Mouse (Mus musculus): ENCODE measurements at regions not wholly inside any gene's neighbourhood (a gene's known extent, or its start where the extent isn't known, plus 50 kb on each side); places are given as distances from the start of the nearest gene placed in this dataset.

DNA sequence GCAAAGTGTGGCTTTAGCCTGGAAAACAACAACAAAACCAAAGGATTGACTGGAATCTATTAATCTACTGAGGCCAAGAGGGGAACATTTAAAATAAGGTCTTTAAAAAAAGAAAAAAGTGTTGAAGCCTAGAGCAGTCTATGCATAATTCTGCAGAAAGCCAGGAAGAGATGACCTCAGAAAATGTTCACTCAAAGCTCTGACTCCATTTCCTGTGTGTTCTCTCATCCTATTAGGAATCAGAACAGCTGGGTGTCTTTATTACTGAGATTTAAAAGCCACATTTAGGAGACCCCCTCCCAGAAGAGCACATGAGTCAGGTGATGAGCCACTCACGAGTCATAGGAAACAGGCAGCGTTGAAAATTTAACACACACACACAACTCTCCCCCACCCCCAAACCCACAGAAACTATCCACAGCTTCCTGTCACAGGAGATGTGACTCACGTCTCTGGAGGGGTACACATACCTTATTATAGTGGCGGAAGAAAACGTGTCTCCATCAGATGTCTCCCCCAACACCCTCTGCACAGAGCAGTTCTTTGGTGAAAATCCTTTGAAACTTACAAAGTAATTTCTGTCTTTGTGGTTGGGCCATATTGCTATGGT is 140.2 kb upstream of the Hmga2 start:
- DNase-seq = no peak

DNA sequence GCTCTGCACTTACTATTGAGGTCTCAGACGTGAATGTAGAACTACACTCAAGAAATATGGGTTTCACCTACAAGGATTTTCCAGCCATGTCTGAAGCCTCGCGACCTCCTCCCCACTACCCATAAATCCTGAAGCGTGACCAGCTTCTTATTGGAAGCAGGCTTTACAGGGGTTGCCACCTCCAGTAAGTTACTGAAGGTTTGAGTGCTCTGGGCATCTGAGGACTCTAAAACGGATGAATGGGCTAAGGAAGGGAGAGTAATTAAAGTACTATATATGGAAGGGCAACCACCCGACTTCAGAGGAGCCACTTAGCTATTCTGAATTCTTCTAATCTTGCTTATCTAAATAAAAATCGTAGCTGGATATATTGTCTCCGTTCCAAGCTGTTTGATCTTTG is 136.1 kb upstream of the Hmga2 start:
- no peak for DNase-seq

DNA sequence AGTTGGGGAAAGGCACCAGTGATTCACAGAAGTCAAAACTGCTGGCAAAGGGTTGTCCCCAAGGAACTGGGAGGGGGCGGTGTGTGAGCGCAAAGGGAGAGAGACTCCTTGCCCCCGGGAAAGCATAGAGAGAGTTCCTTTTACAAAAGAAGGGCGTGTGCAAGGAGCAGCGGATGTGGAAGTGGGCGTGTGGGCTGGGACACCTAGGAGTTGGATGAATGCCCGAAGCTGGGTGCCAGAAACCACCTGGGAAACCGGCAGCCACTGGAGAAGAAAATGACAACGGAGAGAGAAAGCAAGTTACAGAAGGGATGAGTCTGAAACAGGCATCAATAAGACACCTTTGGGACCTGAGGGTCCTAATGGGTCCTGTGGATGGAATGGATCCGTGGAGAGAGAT is 133.8 kb upstream of the Hmga2 start:
- no peak for DNase-seq

DNA sequence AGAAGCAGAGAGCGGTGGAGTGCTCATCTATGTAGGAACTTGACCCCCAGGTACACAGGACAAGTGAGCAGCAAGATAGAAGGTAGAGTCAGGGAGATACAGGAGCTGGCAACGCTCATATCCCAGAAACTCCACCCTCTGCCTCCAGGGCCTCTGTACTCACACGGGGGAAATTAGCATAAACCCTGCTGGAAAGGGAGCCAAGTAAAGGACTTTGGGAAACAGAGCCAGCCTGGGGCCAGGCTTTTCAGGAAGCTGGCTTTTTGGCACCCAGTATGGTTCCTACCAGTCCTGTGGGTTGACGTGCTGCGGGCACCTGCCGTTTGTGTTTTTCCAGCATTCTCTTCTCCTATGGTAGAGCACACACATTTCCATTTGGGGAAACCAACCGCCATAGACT is 128.2 kb upstream of the Hmga2 start:
- no peak for DNase-seq

DNA sequence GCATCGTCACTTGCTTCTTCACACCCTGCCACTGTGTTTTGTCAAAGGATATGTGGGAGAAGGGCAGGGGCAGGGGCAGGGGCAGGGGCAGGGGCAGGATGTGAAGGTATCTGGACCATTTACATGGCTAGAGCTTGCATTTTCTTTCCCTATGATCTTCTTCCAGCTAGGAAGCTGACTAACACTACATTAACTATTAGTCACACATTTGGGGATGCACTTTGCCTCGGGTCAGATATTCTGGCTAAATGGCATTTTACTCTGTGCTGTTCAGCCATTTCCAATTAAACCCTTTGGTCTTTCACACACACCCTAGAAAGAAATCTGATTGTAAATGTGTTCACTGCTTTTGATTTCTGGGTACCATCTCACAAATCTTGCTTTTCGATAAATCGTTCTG is 126.9 kb upstream of the Hmga2 start:
- no peak for DNase-seq

DNA sequence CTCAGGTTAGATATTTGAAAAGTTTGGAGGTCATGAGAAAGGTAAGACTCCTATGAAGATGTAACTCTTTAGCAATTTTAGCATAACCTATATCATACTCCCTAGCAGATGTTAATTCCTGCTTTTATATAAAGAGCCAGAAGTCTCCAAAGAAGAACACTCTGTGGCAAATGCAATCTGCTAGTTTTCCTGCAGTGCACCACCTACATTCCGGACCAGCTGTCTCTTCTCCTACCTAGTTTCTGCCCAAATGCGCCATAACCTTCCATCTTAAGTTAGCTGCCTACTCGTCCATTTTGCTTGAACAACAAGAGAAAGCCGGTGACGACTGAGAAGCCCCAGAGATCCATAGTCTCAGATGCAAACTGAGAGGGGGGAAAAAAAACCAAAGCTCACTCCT is 124.5 kb upstream of the Hmga2 start:
- no peak for DNase-seq

DNA sequence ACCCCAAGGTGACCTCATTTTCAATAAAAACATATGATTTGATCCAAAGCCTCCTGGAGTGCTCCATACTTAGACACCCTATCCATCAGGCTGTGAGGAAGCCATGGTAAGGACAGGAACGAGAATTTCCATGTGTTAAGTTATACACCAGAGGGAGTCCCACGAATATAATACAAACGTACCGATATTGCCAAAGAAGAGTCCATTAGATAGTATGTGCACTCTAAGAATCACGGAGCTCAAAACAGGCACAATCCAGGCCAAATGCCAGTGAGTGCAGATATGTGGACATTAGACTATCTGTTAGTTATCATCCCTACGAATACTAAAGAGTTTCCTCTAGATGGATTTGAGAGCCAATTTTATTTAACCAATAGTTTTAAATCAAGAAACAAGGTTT is 123.3 kb upstream of the Hmga2 start:
- no peak for DNase-seq

DNA sequence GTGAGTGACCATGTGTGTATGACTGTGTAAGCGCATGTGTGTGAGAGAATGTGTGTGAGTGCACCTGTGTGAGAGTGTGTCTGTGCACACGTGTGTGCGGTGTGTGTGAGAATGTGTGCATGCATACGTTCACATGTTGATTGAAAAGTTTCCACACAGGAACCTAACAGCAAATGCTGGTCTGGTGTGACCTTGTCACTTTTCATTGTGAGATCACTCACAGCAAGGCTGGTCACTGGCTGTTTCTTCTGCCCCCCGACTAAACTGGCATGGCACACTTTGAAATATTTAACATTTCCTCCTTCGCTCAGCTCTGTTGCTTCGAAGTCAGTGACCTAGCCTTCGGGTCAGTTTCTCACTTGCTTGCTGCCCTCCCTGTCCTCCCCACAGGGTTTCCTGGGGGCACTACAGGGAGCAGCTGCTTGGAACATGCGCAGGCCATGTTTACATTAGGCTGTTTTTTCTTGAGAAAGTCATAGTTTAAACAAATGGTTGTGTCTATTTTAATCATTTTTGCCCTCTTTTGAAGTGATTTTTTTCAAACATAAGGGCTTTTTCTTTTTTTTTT is 121.1 kb upstream of the Hmga2 start:
- no peak for DNase-seq

DNA sequence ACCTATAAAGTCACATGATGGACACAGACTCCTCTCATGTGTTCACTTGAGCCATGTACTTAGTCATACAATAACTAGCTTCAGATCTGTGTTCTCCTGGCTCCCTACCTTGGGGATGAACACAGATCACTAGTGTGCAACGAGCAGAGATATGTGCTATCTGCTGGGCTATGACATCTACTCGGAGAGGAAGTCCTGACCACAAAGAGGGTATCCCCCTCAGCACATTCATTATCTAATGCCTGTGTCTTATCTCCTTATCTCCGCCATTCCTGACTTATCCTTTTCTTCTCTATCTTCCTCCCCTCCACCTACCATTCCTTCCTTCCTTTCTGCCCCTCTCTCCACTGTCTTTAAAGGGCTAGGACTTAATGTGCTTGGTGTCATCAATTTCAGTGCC is 118.9 kb upstream of the Hmga2 start:
- no peak for DNase-seq

DNA sequence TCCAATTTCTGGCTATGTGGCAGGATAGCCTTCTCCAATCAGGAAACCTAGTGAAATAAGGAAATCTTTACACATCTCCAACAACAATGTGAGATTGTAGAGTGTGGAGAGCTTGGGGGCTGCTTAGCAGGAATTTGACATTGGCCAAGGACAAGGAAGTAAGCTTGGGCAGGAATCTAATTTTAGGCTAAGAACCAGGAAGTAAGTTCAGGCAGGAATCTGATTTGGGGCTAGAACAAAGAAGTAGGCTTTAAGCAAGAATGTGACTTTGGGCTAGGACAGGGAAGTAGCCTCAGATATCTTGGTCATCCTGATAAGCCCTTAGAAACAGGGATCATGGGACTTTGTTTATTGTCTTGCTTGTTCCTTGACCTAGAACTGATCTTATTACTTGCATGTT is 117.6 kb upstream of the Hmga2 start:
- DNase-seq = no peak

DNA sequence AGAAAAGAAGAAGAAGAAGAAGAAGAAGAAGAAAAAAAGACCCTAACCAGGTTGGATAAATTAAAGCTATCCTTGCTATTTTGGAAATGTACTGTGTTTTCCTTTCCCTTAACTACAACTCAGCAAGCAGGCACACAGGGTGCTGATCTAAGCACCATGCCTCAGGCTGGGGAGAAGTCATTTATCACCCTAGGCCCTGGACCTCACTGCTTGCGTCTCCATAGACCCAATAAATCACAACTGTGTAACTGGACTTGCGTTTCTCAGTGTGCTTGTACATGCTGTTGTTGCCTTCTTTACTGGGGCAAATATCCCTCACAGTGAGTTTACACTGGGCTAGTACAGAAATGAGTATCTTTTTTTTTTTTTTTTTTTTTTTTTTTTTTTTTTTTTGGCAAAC is 113.4 kb upstream of the Hmga2 start:
- DNase-seq = no peak

DNA sequence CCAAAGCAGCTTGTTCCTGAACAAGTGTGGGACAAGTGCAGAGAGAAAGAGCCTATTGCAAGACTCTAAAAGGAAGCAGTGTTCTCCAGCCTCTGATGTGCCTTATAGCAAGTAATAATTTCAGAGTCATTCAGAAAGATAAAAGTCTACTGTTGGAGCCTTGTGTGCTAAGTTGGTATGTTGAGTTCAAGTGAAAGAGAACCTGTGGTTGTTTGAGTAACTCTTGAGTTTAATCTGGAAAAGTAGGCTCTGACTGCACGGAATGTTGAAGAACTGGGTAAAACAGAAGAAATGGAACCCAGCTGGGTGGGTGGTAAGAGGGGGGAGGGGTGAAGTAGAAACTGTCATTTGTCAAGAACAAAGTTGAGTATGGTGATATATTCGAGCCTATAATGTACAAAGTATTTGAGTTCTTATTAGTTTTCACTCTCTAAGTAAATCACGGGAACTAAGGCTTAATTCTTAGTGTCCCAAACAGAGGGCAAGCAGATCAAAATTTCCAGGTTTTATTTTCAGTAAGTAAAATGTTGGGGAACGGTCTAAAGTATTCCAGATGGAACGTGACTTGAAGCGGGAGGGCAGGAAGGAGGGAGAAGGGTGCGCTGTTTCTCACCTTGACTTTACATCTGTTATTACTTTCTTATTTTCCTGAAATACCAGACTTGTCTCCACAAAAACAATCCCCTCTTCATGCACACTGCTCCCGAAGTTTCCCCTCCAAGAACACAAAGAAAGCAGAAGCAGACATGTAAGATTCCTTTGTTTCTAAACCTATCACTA is 111.8 kb upstream of the Hmga2 start:
- no peak for DNase-seq

DNA sequence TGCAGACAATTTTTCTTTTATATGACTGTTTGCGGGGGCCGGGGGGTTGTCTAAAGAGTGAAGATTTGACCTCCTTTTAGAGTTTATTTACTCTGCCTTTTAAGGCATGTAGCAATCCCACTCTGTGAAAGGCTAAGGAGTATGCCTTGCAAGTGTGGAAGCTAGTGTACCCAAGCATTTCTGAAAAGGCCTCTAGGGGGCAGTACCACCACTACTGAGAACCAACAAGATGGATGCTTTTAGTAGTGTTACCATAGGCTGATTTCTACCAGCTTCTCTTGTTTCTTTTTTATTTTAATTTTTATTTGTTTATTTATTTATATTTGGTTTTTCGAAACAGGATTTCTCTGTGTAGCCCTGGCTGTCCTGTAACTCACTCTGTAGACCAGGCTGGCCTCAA is 110.9 kb upstream of the Hmga2 start:
- peak; percentile 47 for DNase-seq

DNA sequence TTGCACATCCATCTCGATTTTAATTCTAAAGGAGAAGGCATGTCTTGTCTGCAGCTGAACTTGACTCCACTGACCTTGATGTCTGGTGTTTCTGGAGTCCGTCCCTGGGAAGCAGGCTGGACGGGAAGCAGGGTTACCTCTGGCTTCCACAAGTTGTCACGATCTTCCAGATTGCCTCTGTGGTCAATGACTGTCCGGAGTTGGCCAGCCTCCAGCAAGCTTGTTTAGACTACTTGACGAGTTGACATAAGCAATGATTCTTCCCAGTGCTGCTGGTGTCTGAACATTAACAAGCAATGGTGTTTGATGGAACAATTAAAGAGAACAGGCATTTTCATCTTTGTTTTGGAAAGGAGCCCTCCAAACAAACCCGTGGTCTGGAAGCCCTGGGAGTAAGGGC is 106.2 kb upstream of the Hmga2 start:
- peak; percentile 45 for DNase-seq

DNA sequence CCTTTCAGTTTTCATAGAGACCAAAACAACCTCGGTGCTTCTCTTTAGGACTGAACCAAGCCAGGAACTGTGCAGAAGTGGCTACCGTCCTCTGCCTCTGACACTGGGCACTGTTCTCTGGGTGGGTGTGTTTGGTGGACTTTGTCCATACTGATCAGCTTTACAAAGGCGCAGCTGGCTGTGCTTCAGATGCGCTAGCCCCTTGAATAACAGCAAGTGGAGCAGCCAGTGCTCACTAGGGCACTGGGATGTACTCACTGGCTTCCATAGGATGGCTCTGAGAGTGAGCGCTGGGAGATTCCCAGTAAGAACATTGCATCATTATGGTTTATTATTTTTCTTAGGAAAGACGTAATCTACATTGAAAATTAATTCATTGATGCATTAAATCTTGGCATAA is 105.3 kb upstream of the Hmga2 start:
- DNase-seq = no peak

DNA sequence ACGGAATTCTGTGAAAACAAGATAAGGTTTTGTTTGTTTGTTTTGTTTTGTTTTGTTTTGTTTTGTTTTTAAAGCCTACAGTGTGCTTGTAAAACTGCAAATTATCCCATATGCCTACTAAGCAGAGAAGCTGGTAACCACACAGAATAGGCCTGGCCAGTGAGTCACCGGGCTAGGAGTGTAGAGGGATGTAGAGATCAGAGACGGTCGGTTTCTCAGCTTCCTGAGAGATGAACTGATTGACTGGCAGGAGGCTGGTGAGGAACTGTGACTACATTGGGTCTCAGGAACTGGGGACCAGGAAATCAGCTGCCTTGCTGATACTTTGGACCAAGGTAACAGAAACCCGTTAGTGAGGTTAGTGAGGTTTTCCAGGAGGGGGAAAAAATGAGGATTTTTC is 100.6 kb upstream of the Hmga2 start:
- no peak for DNase-seq

DNA sequence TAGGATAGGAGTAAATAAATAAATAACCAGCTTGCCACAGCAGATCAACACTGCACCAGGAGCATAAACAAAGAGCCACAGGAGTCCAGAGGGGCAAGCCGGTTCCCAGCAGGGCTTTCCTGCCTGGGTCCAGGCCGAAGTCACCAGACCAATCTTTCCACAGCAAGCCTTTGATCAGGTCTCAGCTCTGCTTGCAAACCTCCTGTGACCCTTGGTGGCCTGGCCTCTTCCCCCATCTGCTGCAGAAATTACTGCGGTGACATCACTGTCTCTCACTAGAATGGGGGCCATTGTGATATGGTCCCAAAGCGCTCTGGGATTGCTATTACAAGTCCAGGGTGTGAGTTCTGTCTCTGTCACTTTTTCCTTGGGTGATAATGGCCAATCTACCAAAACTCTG is 99.9 kb upstream of the Hmga2 start:
- no peak for DNase-seq

DNA sequence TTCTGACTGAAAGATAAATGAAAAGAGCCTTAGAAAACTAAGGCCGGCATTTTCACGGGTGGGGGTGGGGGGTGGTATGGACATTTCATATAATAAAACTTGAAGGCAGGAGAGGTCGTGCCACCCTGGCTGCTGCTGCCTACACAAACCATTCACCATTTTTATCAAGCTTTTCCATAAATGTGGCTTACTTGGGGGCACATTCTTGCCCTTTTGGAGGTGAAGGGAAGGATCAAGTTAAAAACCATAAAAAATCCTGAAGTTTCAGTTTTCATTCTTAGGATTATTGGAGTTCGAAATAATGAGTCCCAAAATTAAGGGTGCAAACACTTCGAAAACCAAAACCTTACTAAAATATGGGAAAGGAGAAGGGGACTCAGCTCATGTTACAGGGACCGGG is 95.1 kb upstream of the Hmga2 start:
- DNase-seq = no peak

DNA sequence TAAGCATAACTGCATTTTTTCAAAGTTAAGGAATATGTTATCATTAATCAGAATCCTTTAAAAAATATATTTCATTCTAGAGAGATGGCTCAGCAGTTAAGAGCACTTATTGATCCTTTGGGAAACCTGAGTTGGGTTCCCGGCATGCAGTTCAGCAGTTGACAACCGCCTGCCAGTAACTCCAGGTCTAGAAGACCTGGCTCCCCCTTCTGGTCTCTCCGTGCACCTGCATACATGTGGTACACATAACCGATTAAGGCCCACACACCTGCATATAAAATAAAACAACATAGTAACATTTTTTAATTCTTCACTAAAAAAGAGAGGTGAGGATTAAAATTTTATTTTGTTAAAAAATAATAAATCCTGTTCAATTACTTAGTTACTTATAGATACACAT is 89.7 kb upstream of the Hmga2 start:
- DNase-seq = no peak

DNA sequence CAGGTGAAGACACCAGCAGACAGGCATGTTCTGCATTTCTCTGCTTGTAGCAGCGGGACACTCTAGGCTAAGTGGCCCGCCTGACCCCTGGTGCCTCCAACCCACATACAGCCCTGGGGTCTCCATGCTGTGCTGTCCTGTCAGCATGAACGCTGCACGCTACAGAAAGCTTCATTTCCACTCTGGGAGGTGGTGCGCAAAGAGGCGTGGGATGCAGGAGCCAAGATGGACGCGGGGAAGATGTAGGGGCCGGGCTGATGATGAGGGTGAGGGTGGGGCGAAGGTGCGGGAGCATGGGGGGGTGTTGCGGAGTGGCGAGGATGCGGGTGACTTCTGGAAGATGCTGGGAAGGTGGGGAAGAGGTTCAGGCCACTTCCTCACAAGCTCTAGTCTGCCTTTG is 88.6 kb upstream of the Hmga2 start:
- no peak for DNase-seq

DNA sequence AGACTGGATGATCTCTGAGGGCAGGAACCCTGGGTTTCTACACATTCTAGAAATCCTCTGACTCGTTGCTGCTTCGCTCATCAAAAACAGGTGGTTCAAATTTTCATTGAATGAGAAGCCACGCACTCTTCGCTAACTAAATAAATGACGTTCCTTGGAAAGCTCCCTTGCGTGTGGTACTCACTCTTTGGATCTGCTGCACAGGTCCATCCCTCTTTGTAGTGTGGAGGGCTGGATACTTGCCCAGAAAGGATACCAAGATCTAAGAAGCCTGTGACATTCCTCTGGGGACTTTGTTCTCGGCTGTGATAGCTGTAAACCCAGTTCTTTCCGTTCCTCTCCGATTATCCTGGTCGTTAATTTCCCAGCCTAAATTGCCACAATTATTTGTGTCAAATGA is 87.7 kb upstream of the Hmga2 start:
- DNase-seq = no peak

DNA sequence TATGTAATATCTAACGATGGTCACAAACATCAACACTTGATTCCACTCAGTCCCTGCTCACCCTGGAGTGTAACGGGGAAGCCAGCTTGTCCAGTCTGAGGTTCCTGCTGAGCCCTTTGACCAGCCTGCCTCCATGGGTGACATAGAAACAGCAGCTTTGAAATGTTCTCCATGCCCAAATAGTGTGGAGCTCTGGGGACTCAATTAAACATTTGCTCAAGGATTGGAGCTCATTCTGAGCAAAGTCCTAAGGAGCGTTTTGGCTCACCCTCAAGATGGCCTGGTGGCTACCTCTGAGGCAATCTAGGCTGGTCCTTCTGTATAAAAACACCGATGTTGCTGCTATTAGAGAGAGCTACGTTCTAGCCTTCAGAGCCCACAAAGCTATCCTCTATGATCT is 85.6 kb upstream of the Hmga2 start:
- DNase-seq = no peak

DNA sequence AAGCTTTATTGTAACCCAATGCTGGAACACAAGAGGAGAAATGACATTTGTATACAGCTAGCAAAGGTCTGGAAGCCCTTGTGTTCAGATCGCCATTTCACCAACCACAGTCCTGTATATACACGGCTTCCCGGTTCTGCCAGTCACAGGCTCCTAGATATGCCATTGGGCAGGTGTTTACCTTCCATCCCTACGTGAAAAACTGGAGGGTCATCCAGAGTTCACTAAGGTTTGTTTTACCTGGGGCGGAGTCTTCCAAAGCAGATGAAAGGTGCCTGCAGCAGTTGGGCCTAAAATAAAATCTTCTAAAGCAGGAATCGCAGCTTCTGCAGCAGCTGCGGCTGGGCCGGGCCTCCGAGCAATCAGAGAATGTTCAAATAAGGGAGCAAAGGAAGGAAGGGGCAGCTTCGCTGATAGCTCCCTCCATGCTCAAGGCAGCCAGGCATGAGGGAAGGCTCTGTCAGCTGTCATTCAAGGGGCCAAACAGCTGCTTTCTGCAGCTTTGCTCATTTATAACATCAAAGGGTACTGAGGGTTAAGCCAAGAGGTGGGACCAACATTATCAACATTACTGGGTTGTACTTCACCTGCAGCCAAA is 81.7 kb upstream of the Hmga2 start:
- DNase-seq = no peak

DNA sequence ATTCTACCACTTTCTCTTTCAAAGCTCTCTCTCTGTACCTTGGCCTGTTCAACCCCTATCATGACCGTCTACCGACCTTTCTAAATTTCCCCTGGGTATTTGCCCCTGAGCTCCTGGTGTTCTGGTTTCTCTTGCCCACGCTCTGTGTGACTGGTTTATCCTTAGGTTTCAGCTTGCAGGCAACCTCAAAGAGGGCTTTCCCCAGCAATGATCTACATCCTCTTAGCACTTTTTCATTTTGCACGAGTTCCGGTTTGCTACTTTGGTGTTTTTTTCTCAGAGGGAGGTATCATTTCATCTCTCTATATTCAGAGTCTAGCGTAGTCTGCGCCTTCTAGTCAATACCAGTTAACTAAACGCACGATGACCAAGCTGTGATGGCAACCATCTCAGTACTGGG is 79.8 kb upstream of the Hmga2 start:
- no peak for DNase-seq
